Mouse (Mus musculus): ENCODE measurements around the gene Tst. TPM values are rescaled to one million over a fixed set of nuclear protein-coding genes. Genes with fewer than 3 reads are reported as not detected.

The Tst gene
- polyA plus RNA-seq (2016; fragmentation: Nextera tagmentation; extraction: Ambion mirVana), result 8.1 and 9.8 TPM in 2 replicates

DNA sequence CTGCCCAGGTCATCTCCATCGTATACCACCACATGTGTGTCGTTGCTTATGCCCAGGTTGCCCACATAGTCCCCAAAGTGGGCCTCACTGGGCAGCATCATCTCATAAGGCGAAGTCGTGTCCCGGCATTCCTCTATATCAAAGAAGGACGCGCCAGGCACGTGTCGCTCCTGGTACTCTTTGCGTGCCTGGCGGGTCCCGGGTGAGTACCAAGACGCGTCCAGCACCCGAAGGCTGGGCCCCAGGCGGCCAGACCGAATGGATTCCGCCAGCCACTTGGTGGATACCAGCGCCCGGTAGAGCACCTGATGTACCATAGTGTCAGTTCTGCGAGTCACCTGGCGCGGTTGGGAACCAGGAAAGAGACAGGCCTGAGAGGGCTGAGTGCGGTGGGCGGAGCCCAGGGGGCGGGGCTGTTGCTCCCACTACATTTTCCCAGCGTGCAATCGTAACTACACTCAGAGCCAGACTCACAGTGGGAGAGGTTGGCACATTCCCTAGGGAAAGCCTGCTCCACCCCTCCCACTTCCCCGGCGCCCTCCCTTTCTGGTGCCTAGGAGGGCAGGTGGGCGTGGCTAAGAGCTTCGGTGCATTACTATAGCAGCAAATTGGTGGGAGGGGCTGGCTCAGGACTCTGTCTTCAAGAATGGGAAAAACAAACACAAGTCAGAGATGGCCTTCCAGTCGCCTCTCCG lies at the start of gene Tst:
Gene Tst, minus strand, starts transcription at position 391 of the 695 bp plus-strand sequence.
- H3K4me1 ChIP-seq, result peaks cover 76% of the 10 kb centered on the region
- H3K9me3 ChIP-seq (replicated peaks), result no peaks in the 10 kb centered on the region
- H3K36me3 ChIP-seq, result no peaks in the 10 kb centered on the region
- peaks cover 45% of the 10 kb centered on the region for H3K27me3 ChIP-seq (ENCODE audit: low read depth, poor library complexity, severe bottlenecking)
- peak within 1 kb of the TSS; percentile 95 for H3K27ac ChIP-seq (replicated peaks)
- peak; percentile 76 for DNase-seq (ENCODE audit: low spot score)
- WGBS, result 3% methylated on average over 34 of the region's 34 CpGs
- peak within 1 kb of the TSS; percentile 78 for H3K4me3 ChIP-seq

DNA sequence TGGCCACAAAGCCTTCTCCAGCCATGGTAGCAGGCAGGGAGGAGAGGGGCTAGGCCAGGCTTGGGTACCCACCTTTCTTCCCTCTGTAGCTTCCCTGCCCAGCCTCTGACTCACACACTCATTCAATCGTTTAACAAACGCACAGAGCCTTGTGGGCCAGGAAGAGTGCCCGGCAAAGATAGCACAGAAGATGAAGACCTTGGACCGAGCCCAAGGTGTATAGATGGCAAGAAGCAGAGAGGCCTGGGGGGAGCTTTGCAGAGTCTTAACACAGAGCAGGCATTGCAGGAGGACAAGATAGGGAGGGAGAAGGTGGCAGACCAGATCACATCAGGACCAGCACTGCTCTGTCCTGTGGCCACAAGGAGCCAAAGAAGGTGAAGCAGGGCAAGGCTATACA lies 49.5 kb upstream of the Tst start:
- H3K4me1 ChIP-seq, result peaks cover 6% of the 10 kb centered on the region; the same call in 1 of the 2 replicates
- no peak for DNase-seq (ENCODE audit: low spot score)
- H3K27ac ChIP-seq (replicated peaks), result no peak overlapping the region
- H3K9me3 ChIP-seq (replicated peaks), result no peaks in the 10 kb centered on the region
- no peak overlapping the region for H3K4me3 ChIP-seq
- no peaks in the 10 kb centered on the region for H3K27me3 ChIP-seq (ENCODE audit: low read depth, poor library complexity, severe bottlenecking)
- H3K36me3 ChIP-seq, result no peaks in the 10 kb centered on the region
- 86% methylated on average over 4 of the region's 4 CpGs for WGBS

DNA sequence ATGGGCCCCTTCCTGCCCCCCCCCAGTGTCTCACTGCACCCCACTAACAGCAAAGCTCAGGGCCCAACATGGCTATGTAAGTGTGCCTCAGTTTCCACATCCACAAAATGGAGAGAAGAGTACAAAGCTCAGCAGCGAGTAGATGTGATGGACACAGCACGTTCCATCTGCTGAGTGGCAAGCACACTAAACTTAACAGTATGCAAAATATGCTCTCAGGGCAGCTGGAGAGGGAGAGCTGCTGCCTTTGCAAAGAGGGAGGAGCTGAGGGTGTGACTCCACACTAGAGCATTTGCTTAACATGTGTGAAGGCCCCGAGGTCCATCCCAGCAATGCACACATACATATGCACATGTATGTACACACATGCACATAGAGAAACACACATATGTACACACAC lies 47.2 kb upstream of the Tst start:
- 89% methylated on average over 3 of the region's 3 CpGs for WGBS
- H3K4me1 ChIP-seq, result peaks cover 25% of the 10 kb centered on the region
- H3K36me3 ChIP-seq, result no peaks in the 10 kb centered on the region
- no peak overlapping the region for H3K4me3 ChIP-seq
- no peaks in the 10 kb centered on the region for H3K27me3 ChIP-seq (ENCODE audit: low read depth, poor library complexity, severe bottlenecking)
- H3K27ac ChIP-seq (replicated peaks), result no peak overlapping the region
- H3K9me3 ChIP-seq (replicated peaks), result no peaks in the 10 kb centered on the region
- no peak for DNase-seq (ENCODE audit: low spot score)

DNA sequence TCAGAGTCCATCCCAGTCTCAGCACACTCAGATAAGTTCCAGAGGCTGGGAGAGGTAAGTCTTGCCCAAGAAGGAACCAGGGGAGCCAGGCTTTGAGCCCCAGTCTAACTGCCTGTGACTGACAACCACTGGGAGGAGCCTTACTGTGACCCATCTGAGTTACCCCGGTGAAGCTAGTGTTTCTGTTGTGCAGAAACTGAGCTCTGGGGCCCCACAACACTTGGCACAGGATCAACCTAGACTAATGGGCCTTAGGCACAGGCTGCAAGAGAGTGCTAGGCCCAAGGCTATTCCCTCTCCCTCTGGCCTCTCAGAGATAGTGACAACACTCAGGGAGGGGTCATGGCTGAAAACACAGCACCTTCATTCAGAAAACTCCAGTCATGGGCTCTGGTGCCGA lies 45.5 kb upstream of the Tst start:
- no peak for DNase-seq (ENCODE audit: low spot score)
- WGBS, result 87% methylated on average over 2 of the region's 2 CpGs

DNA sequence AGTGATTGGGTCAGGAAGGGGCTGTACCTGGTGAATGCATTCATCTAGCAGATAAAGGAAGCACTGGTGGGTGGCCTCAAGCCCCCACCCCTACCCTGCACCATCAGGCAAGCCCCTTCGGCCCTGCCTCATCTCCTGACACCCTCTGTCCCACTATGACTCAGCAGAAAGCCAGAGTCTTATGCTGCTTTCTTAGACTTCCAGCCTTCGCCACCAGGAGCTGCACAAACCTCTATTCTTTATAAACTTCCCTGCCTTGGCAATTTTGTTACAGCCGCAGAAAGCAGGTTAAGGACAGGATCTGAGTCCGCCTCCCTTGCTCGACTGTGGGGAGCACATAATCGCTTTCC lies 44.7 kb upstream of the Tst start:
- no peaks in the 10 kb centered on the region for H3K27me3 ChIP-seq (ENCODE audit: low read depth, poor library complexity, severe bottlenecking)
- H3K9me3 ChIP-seq (replicated peaks), result no peaks in the 10 kb centered on the region
- WGBS, result 89% methylated on average over 6 of the region's 6 CpGs
- peaks cover 39% of the 10 kb centered on the region for H3K4me1 ChIP-seq
- H3K4me3 ChIP-seq, result no peak overlapping the region
- DNase-seq (ENCODE audit: low spot score), result no peak
- no peaks in the 10 kb centered on the region for H3K36me3 ChIP-seq
- peak overlapping the region; percentile 7 for H3K27ac ChIP-seq (replicated peaks)

More for the DNA sequence above, 45.5 kb upstream of the Tst start:
- no peaks in the 10 kb centered on the region for H3K36me3 ChIP-seq
- H3K4me3 ChIP-seq, result no peak overlapping the region
- H3K27me3 ChIP-seq (ENCODE audit: low read depth, poor library complexity, severe bottlenecking), result no peaks in the 10 kb centered on the region
- peak overlapping the region; percentile 49; the same call in 1 of the 2 replicates for H3K27ac ChIP-seq (replicated peaks)
- no peaks in the 10 kb centered on the region for H3K9me3 ChIP-seq (replicated peaks)
- H3K4me1 ChIP-seq, result peaks cover 39% of the 10 kb centered on the region

DNA sequence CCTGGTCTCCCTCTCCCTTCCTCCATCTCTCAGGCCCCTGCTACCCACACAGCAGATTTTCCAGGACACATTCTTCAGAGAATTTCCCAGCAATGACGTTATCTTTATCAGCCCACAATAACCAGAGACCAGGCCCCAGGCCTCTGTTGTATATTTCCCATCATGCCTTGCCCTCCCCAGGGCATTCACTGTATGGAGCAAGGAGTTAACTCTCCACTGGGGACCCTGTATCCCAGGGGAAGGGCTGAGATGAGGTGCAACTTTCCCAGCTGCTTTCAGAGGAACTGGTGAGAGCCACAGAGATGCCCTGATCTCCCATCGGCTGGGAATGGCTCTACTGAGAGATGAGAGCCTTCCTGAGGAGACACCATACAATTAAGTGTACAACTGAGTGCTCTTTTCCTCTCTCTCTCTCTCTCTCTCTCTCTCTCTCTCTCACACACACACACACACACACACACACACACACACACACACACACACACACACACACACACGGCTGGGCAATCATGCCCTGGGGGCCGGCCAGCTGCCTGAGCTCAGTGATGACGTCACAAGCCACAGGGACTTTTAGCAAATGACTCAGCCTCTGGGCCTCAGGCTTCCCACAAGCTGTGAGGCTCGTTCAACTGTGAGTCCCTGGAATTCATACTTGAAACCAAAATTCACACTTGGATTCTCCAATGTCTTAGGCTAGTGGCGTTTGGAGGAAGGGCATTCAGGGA lies 44.1 kb upstream of the Tst start:
- H3K9me3 ChIP-seq (replicated peaks), result no peaks in the 10 kb centered on the region
- peaks cover 39% of the 10 kb centered on the region for H3K4me1 ChIP-seq
- no peak overlapping the region for H3K4me3 ChIP-seq
- WGBS, result 65% methylated on average over 7 of the region's 7 CpGs
- H3K27me3 ChIP-seq (ENCODE audit: low read depth, poor library complexity, severe bottlenecking), result no peaks in the 10 kb centered on the region
- H3K27ac ChIP-seq (replicated peaks), result peak overlapping the region; percentile 7
- no peak for DNase-seq (ENCODE audit: low spot score)
- no peaks in the 10 kb centered on the region for H3K36me3 ChIP-seq

DNA sequence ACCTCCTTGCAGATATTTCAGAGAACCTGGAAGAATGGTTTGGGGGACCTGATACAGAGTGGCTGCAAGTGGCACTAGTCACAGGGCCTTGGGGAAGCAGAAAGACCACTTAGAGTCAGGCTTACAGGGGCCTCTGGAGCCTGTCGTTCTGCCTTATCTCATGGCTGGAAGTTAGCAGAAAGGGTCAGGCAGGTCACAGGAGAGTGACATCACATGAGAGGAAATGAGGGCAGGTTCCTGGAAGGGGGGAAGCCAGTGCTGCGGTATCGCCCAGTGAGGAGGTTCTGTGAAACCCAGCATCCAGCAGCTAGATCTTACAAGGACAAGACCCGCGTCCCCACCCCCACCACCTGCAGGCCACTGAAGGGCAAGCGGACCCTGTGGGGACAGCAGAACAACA lies 43.4 kb upstream of the Tst start:
- DNase-seq (ENCODE audit: low spot score), result no peak
- WGBS, result 78% methylated on average over 6 of the region's 6 CpGs
- H3K27ac ChIP-seq (replicated peaks), result peak overlapping the region; percentile 84; the same call in 1 of the 2 replicates

DNA sequence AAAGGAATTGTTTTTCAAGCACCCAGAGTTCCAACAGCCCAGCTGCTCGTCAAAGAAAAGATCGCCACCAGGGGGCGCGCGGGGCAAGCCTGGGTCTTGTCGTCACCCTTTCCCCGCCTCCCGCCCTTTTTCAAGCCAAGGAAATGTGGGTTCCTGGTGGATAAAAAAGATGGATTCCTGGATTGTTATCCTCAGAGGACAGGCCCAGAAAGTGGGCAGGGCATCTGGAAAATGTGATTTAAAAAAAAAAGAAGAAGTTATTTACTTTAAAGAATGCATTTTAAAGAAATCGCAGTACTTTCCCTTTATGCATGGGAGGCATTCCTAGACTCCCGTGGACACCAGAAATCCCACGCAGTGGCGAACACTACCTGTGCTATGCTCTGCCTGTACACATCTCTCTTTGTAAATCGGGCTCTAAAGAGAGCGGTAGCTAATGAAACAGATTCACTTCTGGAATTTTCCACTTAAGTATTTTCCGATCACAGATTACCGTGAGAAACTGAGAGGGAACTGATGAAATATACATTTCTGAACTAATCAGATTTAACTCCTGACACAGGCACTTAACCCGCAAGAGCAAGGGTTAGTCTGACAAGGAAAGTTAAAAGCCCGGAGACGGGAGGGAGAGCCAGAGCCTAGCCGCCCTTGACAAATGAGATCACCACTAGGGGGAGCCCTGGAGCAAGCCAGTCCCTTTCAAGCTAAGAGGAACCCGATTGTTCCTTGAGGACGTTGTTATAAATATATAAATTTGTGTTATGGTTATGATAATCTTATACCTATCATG lies 42.2 kb upstream of the Tst start:
- Histone ChIP-seq H3K36me3 (no peaks in the 10 kb centered on the region), H3K27me3 (ENCODE audit: low read depth, poor library complexity, severe bottlenecking) (no peaks in the 10 kb centered on the region), H3K27ac (replicated peaks) (peak overlapping the region; percentile 84), H3K4me3 (peak overlapping the region; percentile 47), H3K9me3 (replicated peaks) (no peaks in the 10 kb centered on the region), H3K4me1 (peaks cover 49% of the 10 kb centered on the region)
- peak; percentile 94 for DNase-seq (ENCODE audit: low spot score)
- WGBS, result 2% methylated on average over 22 of the region's 22 CpGs

More for the DNA sequence above, 43.4 kb upstream of the Tst start:
- peaks cover 38% of the 10 kb centered on the region for H3K4me1 ChIP-seq
- H3K4me3 ChIP-seq, result no peak overlapping the region
- no peaks in the 10 kb centered on the region for H3K36me3 ChIP-seq
- no peaks in the 10 kb centered on the region for H3K27me3 ChIP-seq (ENCODE audit: low read depth, poor library complexity, severe bottlenecking)
- no peaks in the 10 kb centered on the region for H3K9me3 ChIP-seq (replicated peaks)

DNA sequence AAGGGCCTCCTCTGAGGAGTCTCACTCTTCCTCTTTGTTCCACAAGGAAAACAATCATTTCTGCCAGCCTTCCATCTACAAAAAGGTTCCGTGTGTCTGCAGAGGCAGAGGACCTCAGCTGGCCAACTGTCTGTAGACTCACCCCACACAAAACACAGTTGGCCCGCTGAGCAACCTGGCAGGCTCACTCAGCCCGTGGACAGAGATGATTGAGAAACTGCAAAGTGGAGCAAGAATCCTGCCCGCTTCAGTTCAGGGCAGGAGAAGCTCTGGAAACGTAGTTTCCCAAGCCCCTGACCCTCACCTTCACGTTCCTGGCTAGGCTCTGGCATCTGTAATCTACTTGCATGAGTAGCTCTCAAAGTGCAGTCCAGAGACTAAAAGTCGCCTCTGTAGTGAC lies 41.4 kb upstream of the Tst start:
- no peak for DNase-seq (ENCODE audit: low spot score)
- Histone ChIP-seq H3K4me3 (no peak overlapping the region), H3K9me3 (replicated peaks) (no peaks in the 10 kb centered on the region), H3K27me3 (ENCODE audit: low read depth, poor library complexity, severe bottlenecking) (no peaks in the 10 kb centered on the region), H3K36me3 (no peaks in the 10 kb centered on the region), H3K4me1 (peaks cover 50% of the 10 kb centered on the region), H3K27ac (replicated peaks) (peak overlapping the region; percentile 84)
- WGBS, result 31% methylated on average over 7 of the region's 7 CpGs

DNA sequence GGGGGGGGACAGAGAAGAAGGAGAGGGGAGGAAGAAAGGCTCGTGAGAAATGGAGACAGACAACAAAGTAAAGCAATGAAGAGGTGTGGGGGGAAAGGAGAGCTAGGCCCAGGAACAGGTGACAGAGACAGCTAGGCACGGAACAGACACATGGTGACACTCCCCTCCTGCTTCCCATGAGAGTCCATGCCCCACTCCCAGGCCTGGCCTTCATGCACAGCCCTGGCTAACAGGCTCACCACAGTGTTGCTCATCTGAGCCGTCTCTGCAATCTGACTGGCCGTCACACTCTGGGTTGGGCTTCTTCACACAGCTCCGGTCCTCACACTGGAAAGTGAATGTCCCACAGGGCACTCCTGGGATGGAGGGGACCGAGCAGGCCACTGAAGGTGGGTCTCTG lies 38.1 kb upstream of the Tst start:
- H3K9me3 ChIP-seq (replicated peaks), result no peaks in the 10 kb centered on the region
- WGBS, result 56% methylated on average over 6 of the region's 6 CpGs

DNA sequence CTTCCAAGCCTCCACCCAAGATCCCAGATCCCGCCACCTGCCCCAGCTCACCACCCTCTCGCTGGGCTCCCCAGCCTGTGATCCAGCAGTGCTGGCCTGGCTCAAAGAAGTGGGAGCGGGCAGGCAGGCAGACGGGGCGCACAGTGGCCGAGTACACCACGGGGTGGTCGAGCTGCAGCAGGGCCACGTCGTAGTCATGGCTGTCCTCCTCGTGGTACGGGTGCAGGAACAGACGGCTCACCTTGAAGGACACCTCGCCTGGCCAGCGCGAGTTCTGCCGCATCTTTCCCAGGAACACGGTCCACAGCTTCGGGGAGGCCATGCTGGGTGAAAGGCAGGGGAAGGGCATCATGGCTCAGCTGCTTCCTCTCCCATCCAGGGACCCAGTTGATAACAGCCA lies 36.5 kb upstream of the Tst start:
- Histone ChIP-seq H3K27ac (replicated peaks) (no peak overlapping the region), H3K4me1 (peaks cover 60% of the 10 kb centered on the region), H3K9me3 (replicated peaks) (no peaks in the 10 kb centered on the region), H3K36me3 (0 out of 2 replicates have a peak, but pooled peaks cover 7% of the 10 kb centered on the region), H3K27me3 (ENCODE audit: low read depth, poor library complexity, severe bottlenecking) (peaks cover 14% of the 10 kb centered on the region), H3K4me3 (no peak overlapping the region)
- no peak for DNase-seq (ENCODE audit: low spot score)
- 91% methylated on average over 19 of the region's 19 CpGs for WGBS

More for the DNA sequence above, 38.1 kb upstream of the Tst start:
- no peak for DNase-seq (ENCODE audit: low spot score)
- H3K27me3 ChIP-seq (ENCODE audit: low read depth, poor library complexity, severe bottlenecking), result no peaks in the 10 kb centered on the region
- no peaks in the 10 kb centered on the region for H3K36me3 ChIP-seq
- H3K4me1 ChIP-seq, result peaks cover 57% of the 10 kb centered on the region
- no peak overlapping the region for H3K4me3 ChIP-seq
- peak overlapping the region; percentile 47 for H3K27ac ChIP-seq (replicated peaks)

DNA sequence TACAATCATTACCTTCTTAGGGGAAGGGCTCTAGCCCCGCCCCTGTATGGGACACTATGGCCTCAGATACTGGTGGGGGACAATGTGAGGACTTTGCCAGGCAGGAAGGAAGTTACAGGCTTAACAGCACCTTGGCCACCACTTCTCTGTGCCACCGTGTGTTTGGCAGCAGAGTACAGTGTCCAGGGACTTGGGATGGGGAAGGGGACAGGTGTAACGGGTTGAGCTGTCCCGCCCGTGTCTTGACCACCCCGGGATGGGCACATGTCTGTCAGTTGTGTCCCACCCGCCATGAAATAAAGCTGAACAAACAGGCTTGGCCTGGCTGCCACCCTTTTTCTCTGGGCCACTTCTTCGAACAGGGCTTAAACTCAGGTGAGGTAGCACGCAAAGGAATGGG lies 33.3 kb upstream of the Tst start:
- WGBS, result 69% methylated on average over 9 of the region's 9 CpGs
- Histone ChIP-seq H3K27me3 (ENCODE audit: low read depth, poor library complexity, severe bottlenecking) (peaks cover 36% of the 10 kb centered on the region), H3K4me3 (no peak overlapping the region), H3K4me1 (peaks cover 81% of the 10 kb centered on the region), H3K27ac (replicated peaks) (no peak overlapping the region), H3K9me3 (replicated peaks) (no peaks in the 10 kb centered on the region), H3K36me3 (peaks cover 29% of the 10 kb centered on the region)
- DNase-seq (ENCODE audit: low spot score), result no peak
